Mouse (Mus musculus): ENCODE data around the gene C1qbp. TPM values are rescaled to one million over a fixed set of nuclear protein-coding genes. Genes with fewer than 3 reads are reported as not detected.

The C1qbp gene
- polyA plus RNA-seq, 1 experiment, result 407 TPM

DNA sequence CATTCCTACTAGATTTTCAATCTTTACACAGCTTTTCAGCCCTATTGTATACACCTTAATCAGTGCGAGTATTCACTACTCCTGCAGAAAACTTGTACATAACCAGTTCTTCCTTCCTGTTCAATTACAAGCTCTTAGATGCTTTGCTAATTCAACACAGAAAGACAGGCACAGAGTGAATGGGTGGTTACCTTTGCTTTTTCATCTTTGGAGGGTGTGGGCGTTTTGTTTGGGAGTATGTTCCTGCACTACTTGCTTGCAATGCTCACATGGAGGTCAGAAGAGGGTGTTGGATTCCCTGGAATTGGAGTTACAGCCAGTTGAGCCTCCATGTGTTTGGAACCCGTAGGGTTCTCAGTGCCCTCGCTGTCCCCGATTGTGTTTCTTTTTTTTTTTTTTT, 22.2 kb upstream of the C1qbp start:
- no peaks in the 10 kb centered on the region for H3K27me3 ChIP-seq (ENCODE audit: control insufficient read depth, insufficient read depth, low read length, poor library complexity, severe bottlenecking)
- no peak overlapping the region for H3K4me3 ChIP-seq (ENCODE audit: low read depth, low read length)
- peaks cover 22% of the 10 kb centered on the region for H3K36me3 ChIP-seq (ENCODE audit: control insufficient read depth, insufficient read depth, low read length, poor library complexity, severe bottlenecking)
- H3K4me1 ChIP-seq (ENCODE audit: control insufficient read depth, insufficient read depth, low read length), result no peaks in the 10 kb centered on the region
- no peak overlapping the region for H3K9ac ChIP-seq (ENCODE audit: low read depth, poor library complexity, severe bottlenecking)
- TF ChIP-seq EP300 (IDR thresholded peaks at IDR 0.05; ENCODE audit: insufficient read depth, low read depth, low read length) (no peak), CTCF (IDR thresholded peaks at IDR 0.05; ENCODE audit: low read depth, low read length) (no peak), POLR2A (IDR thresholded peaks at IDR 0.05; ENCODE audit: insufficient read depth, low read length) (no peak)
- H3K27ac ChIP-seq (ENCODE audit: insufficient read depth, low read length), result no peak overlapping the region
- no peaks in the 10 kb centered on the region for H3K9me3 ChIP-seq (replicated peaks; ENCODE audit: control insufficient read depth, insufficient read depth, low read length, poor library complexity, severe bottlenecking)

DNA sequence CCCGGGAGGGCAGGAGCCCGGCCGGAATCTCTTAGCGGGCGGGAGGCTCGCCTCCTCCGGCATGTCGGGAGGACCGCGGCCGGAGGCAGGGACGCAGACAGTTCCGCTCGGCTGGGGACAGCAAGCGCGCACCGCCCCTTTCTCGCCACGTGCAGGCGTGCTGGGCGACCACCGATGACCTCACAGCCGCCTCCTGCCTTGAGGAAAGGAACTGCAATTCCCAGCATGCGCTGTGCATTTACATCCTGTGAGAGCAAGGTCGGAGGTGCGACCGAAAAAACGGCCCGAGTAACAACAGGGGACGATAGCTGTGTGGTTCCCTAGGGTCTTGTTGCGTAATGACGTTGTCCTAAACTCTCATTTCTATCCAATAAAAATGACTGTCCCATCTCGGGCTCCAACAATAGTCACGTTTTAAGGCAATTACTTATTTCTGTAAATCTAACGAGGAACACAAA, 21.5 kb upstream of the C1qbp start, which contains the start of gene Dhx33:
Dhx33 (minus strand) TSS at position 122 of the 458 bp plus-strand sequence.
- peaks cover 22% of the 10 kb centered on the region for H3K36me3 ChIP-seq (ENCODE audit: control insufficient read depth, insufficient read depth, low read length, poor library complexity, severe bottlenecking)
- H3K4me1 ChIP-seq (ENCODE audit: control insufficient read depth, insufficient read depth, low read length), result no peaks in the 10 kb centered on the region
- H3K27me3 ChIP-seq (ENCODE audit: control insufficient read depth, insufficient read depth, low read length, poor library complexity, severe bottlenecking), result no peaks in the 10 kb centered on the region
- peak within 1 kb of the TSS; percentile 95 for H3K9ac ChIP-seq (ENCODE audit: low read depth, poor library complexity, severe bottlenecking)
- peak within 1 kb of the TSS; percentile 84 for H3K4me3 ChIP-seq (ENCODE audit: low read depth, low read length)
- TF ChIP-seq EP300 (IDR thresholded peaks at IDR 0.05; ENCODE audit: insufficient read depth, low read depth, low read length), result 0 out of 2 replicates have a peak, but pooled peaks have one; percentile 26
- no peak for TF ChIP-seq POLR2A (IDR thresholded peaks at IDR 0.05; ENCODE audit: insufficient read depth, low read length)
- no peaks in the 10 kb centered on the region for H3K9me3 ChIP-seq (replicated peaks; ENCODE audit: control insufficient read depth, insufficient read depth, low read length, poor library complexity, severe bottlenecking)
- no peak within 1 kb of the TSS for H3K27ac ChIP-seq (ENCODE audit: insufficient read depth, low read length)

DNA sequence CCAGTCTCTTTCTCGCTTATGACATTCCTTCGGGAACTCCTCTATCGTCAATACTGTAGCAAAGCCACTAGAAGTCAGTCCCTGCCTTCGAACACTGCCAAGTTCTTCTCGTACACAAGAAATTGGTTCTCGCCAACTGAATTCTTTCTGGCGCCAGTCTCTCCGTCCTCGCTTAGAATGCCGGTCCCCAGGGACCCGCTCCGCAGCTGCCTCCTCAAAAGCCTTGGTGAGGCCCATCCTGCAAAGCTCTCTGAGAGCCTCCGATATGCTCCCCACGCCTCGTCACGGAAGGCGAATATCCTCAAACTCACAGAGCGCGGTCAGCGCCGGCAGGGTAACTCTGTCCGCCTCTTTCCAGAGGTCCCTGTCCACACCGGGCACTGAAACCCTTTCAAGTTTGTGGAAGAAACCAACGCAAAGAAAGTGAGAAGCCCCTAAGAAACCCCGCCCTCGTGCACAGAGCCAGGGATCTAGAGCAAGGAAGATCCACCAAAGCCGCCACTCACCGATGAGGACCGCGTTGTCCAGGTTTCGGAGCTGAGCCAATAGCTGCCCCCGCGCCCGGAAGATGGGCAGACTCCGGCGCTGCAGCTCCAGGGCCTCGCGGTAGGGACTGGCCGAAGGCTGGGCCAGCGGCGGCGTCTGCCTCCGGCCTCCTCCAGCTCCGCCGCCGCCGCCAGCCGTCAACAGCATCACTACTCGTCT, 20.9 kb upstream of the C1qbp start:
- TF ChIP-seq EP300 (IDR thresholded peaks at IDR 0.05; ENCODE audit: insufficient read depth, low read depth, low read length), result no peak
- no peak for TF ChIP-seq POLR2A (IDR thresholded peaks at IDR 0.05; ENCODE audit: insufficient read depth, low read length)
- no peak for TF ChIP-seq CTCF (IDR thresholded peaks at IDR 0.05; ENCODE audit: low read depth, low read length)

DNA sequence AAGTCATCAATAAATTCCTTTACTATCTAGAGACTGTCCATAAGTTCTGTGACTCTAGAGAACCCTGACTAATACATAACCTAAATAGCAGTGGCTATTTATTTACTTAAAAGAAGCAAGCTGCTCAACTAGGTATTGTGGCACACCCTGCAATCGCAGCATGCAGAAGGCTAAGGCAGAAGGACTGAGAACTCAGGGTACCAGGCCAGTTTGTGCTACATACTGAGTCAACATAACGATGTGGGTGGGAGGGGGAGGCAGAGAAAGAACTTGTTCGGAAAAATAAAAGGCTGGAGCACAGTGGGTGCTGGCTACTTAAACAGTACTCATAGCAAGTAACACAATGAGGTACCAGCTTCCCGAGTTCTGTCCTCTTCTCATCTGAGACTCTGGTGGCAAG, 18.3 kb upstream of the C1qbp start:
- no peaks in the 10 kb centered on the region for H3K9me3 ChIP-seq (replicated peaks; ENCODE audit: control insufficient read depth, insufficient read depth, low read length, poor library complexity, severe bottlenecking)
- TF ChIP-seq CTCF (IDR thresholded peaks at IDR 0.05; ENCODE audit: low read depth, low read length) (no peak), POLR2A (IDR thresholded peaks at IDR 0.05; ENCODE audit: insufficient read depth, low read length) (no peak), EP300 (IDR thresholded peaks at IDR 0.05; ENCODE audit: insufficient read depth, low read depth, low read length) (no peak)
- no peaks in the 10 kb centered on the region for H3K27me3 ChIP-seq (ENCODE audit: control insufficient read depth, insufficient read depth, low read length, poor library complexity, severe bottlenecking)
- H3K9ac ChIP-seq (ENCODE audit: low read depth, poor library complexity, severe bottlenecking), result no peak overlapping the region
- H3K36me3 ChIP-seq (ENCODE audit: control insufficient read depth, insufficient read depth, low read length, poor library complexity, severe bottlenecking), result peaks cover 36% of the 10 kb centered on the region
- H3K4me3 ChIP-seq (ENCODE audit: low read depth, low read length), result no peak overlapping the region
- H3K4me1 ChIP-seq (ENCODE audit: control insufficient read depth, insufficient read depth, low read length), result no peaks in the 10 kb centered on the region
- H3K27ac ChIP-seq (ENCODE audit: insufficient read depth, low read length), result no peak overlapping the region

More for the DNA sequence above, 20.9 kb upstream of the C1qbp start:
- peak overlapping the region; percentile 95 for H3K9ac ChIP-seq (ENCODE audit: low read depth, poor library complexity, severe bottlenecking)
- peaks cover 25% of the 10 kb centered on the region for H3K36me3 ChIP-seq (ENCODE audit: control insufficient read depth, insufficient read depth, low read length, poor library complexity, severe bottlenecking)
- no peaks in the 10 kb centered on the region for H3K9me3 ChIP-seq (replicated peaks; ENCODE audit: control insufficient read depth, insufficient read depth, low read length, poor library complexity, severe bottlenecking)
- peak overlapping the region; percentile 84 for H3K4me3 ChIP-seq (ENCODE audit: low read depth, low read length)
- no peak overlapping the region for H3K27ac ChIP-seq (ENCODE audit: insufficient read depth, low read length)
- H3K4me1 ChIP-seq (ENCODE audit: control insufficient read depth, insufficient read depth, low read length), result no peaks in the 10 kb centered on the region
- H3K27me3 ChIP-seq (ENCODE audit: control insufficient read depth, insufficient read depth, low read length, poor library complexity, severe bottlenecking), result no peaks in the 10 kb centered on the region

DNA sequence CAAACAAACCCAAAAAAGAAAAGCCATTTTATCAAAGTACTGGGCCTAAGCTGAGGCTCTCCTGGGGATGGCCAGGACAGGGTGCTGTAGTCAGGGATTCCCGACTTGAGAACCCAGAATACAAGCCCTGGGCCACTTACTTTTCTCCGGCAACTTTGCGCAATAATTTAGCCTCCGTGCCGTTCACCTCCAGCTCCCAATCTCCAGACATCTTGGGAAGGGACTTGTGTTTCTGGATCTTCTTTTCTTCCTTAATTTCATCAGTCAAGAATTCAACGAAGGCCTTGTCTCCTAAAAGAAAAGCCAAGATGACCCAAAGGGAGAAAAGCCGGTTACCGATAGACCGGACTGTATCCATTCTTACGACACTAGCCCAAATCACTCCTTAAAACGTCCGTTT, 796 bp downstream of the C1qbp start:
- no peaks in the 10 kb centered on the region for H3K4me1 ChIP-seq (ENCODE audit: control insufficient read depth, insufficient read depth, low read length)
- H3K36me3 ChIP-seq (ENCODE audit: control insufficient read depth, insufficient read depth, low read length, poor library complexity, severe bottlenecking), result peaks cover 64% of the 10 kb centered on the region
- H3K27me3 ChIP-seq (ENCODE audit: control insufficient read depth, insufficient read depth, low read length, poor library complexity, severe bottlenecking), result no peaks in the 10 kb centered on the region
- 0 out of 2 replicates have a peak overlapping the region, but pooled peaks have one; percentile 9 for H3K27ac ChIP-seq (ENCODE audit: insufficient read depth, low read length)
- no peak for TF ChIP-seq CTCF (IDR thresholded peaks at IDR 0.05; ENCODE audit: low read depth, low read length)
- no peak for TF ChIP-seq EP300 (IDR thresholded peaks at IDR 0.05; ENCODE audit: insufficient read depth, low read depth, low read length)
- no peak for TF ChIP-seq POLR2A (IDR thresholded peaks at IDR 0.05; ENCODE audit: insufficient read depth, low read length)
- peak overlapping the region; percentile 90 for H3K4me3 ChIP-seq (ENCODE audit: low read depth, low read length)
- peak overlapping the region; percentile 83 for H3K9ac ChIP-seq (ENCODE audit: low read depth, poor library complexity, severe bottlenecking)
- no peaks in the 10 kb centered on the region for H3K9me3 ChIP-seq (replicated peaks; ENCODE audit: control insufficient read depth, insufficient read depth, low read length, poor library complexity, severe bottlenecking)
